Mouse (Mus musculus) cerebellum, adult 11 months (tissue): ENCODE measurements around the gene Slc22a21.
"Not testable (repeated sequence)": the region's sequence is repeated elsewhere in the genome, so short reads cannot be mapped to it uniquely, and the experiment has no call there.

ENCODE experiments used
- DNase-seq: peaks from one replicate; pipeline ENCODE4 v3.0.0; 2022

Gene Slc22a21

DNA sequence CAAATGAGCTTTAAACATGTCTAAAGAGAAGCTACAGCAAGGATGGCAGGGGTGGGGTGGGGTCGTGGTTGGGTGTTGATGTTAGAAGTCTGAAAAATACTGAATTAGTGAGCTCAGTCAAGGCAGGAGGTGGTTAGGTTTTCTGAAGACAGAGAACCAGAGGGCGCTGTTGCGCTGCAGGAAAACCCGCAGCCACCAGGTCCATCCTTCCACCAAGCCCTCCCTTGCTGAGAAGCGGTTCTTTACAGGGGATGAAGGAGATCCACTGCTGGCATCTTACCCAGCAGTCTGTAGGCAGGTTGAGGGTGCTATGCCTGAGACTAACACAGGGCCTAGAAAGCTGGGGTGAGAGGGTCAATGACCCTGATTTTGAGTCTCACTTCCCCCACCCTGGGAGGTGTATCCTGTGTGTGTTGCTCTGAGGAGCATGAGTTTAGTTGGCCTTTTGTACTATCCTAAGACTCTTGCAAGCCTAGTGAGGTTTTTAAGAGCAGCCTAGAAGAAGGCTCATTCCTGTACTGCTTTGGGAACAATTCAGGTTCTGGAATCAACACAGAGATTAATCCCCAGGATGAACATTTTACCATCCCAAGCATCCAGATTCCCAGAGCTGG, 22.1 kb upstream of the Slc22a21 start:
- peak; percentile 76 for DNase-seq

- no peak for DNase-seq
These were observed 17.5 kb upstream of the Slc22a21 start for GRCm38 (mm10) chr11:53997661-53998060.

- no peak for DNase-seq
These were observed 12.1 kb upstream of the Slc22a21 start for GRCm38 (mm10) chr11:53992264-53992663.

GRCm38 (mm10) chr11:53989232-53989631, 9.1 kb upstream of the Slc22a21 start:
- DNase-seq = no peak

GRCm38 (mm10) chr11:53988081-53988480, 7.9 kb upstream of the Slc22a21 start:
- DNase-seq = no peak

GRCm38 (mm10) chr11:53981396-53981795, 1.3 kb upstream of the Slc22a21 start:
- no peak for DNase-seq

- DNase-seq = not testable (repeated sequence)
These were observed 710 bp downstream of the Slc22a21 start for GRCm38 (mm10) chr11:53979456-53979787.

DNA sequence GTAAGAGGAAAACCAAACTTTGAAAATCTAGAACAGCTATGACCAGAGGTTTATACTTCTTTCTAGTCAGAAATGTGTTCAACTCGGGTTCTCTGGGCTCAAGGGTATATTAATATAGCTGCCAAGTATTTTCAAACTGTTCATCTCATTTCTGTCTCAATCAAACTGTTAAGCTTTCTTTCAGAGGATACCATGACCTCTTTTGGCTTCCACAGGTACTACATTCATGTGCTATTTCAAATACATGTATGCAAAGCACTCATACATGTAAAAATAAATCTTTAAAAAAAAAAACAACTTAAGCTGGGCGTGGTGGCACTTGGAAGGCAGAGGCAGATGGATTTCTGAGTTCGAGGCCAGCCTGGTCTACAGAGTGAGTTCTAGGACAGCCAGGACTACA, 2.5 kb downstream of the Slc22a21 start:
- no peak for DNase-seq

- DNase-seq = no peak
These were observed 4.6 kb downstream of the Slc22a21 start for GRCm38 (mm10) chr11:53975559-53975958.

- no peak for DNase-seq
These were observed 21.1 kb downstream of the Slc22a21 start for GRCm38 (mm10) chr11:53958984-53959383.

DNA sequence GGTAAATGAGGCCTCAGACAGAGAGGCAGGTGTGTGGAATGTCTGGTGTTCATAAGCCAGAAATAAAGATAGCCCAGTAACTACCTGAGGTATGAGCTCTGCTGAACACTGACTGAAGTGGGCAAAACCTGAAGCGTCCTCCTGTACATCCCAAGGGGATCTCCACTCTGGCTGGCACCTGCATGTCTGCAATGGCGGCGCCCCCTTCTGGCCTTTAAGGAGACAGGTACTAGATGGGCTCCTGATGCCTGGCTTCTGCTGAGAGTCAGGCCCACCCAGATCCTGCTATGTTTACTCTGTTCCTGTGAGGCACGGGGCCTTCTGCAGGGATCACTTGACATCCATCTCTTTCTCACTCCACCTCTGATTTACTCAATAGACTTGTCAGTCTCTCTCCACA, 22.0 kb downstream of the Slc22a21 start:
- not testable (repeated sequence) for DNase-seq

DNA sequence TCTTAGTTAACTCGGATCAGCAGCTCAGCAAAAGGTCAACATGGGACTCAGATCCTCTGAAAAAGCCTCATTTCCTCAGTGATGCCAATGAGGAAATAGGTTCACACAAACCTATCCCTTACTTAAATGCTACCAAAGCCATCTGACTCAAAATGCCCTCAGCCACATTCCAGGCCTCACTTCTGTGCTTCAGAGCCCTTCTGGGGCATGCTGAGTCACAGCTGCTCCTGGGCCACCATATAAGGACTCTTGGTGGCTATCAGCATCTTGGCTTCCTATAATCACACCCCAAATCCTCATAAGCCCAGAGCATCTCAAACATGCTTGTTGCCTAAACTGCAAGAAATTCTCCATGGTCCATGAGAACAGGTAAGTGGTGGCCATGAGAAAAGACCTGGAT, 23.5 kb downstream of the Slc22a21 start:
- no peak for DNase-seq

DNA sequence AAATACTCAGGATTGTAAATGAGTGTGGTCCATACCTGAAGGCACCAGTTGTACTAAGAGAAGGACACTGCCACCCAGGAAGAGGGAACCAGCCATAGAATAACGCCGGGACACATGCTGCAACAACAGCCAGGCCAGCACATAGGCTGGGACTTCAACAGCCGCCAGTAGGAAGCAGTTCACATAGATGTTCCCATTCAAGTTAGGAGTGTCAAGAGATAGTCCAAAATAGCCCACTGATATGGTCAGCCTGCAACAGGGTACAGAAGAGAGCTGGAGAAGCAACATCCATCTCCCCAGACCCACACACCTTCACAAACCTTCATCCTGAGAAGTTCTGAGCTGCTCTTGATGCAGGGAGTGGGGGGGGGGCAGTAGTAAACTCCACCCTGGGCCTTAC, 25.5 kb downstream of the Slc22a21 start:
- no peak for DNase-seq

DNA sequence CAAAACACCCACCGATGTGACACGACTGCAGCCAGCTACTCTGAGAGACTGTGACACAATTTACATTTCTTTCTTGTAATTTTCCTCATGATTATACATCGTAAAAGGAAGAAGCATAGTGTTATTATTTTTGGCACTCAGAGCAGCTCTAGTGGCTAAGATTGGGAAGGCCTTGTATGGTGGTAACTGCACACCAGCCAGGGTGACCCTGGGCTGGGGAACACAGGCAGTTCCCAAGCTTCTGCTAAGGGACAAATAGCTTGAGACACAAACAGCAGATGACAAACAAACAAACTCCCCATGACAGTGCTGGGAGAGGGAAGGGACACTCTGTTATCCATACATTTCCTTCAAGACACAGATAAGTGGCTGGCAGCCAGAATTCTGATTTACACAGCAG, 30.0 kb downstream of the Slc22a21 start:
- not testable (repeated sequence) for DNase-seq

GRCm38 (mm10) chr11:53931944-53932318, 48.2 kb downstream of the Slc22a21 start:
- not testable (repeated sequence) for DNase-seq

DNA sequence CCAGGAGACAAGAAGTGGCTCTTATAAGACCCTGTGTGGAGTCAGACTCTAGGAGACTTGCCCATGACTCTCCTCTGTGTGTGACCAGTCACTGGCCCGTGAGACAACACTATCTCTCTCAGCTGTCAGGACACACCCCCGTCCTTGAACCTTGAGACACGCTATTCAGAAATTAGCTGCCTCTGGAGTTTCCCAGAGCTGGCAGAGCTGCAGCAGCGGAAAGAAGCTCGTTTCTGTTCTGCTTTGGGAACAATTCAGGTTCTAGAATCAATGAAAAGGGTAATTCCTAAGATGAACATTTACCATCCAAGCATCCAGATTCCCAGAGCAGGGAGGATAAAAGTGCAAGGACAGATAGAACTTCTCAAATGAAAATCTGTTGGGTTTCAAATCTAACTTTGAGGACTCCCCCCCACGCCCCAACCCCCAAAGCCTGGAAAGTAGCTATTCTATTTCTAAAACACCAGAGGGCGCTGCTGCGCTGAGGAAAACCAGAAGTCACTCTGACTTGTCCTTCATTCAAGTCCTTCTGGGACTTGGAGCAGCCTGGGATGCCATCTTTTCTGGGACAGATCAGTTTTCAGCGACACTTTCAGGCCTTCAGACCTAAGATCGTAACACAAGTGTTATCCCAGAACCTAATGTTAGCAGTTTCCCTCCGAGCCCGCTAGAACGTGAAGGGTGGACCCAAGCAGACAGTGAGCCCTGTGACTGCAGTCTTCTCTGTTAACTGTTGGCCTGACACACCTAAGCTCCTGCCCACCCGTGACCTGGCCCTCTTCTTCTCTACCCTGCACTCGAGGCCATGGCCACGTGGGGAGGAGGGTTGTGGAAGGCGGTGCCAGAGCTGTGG, 48.8 kb downstream of the Slc22a21 start:
- DNase-seq = peak; percentile 53

DNA sequence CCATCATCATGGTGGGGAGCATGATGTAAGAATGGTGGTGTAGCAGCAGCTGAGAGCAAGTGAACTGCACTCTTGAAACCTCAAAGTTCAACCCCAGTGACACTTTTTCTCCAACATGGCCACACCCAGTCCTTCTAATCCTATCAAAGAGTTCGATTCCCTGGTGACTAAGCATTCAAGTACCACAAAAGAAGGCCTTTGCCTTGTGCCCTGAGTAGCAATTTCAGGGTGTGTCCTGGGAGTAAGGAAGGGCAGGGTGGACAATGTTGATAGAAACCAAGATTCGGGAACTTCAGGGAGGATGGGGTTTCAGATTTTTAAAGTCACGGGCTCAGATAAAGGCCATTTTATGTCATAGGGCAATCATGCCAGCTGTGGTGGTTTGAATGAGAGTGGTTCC, 50.4 kb downstream of the Slc22a21 start:
- DNase-seq = no peak

GRCm38 (mm10) chr11:53928585-53928984, 51.5 kb downstream of the Slc22a21 start:
- DNase-seq = no peak

DNA sequence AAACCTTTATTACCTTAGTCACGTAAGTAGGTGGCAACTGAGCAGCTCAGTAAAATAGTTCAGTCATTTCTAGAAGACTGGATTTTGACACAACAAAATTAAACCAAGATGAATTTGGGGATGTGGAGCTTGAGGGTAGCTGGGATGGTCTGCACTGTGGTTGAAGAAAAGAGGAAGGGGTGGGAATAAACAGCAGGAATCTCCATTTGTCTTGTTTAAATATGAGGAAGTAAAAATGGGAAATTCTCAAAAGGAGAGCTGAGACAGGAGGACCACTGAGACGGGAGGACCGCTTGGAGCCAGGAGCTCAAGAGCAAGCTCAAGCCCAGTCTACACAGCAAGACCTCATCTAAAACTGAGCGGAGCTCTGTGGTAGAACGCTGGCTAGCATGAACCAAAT, 53.8 kb downstream of the Slc22a21 start:
- no peak for DNase-seq

DNA sequence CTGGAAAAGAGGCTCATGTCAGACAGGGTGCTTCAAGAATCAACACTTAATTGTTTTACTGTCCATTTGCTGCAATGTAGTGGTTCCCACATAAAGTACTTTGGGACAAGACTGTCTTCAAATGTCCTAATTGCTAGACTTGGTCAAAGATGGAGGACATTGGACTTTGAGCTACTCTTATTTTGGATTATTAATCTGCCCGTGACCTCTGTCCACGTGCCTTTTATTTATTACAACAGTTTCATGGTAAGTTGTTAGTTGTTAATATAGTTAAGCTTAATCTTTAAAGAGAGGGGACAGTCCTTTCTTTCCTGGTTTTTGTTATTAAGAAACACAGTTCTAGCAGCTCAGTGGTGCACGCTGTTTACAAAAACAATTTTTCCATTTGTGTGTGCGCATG, 61.3 kb downstream of the Slc22a21 start:
- no peak for DNase-seq

GRCm38 (mm10) chr11:53911011-53911410, 69.1 kb downstream of the Slc22a21 start:
- DNase-seq = no peak

DNA sequence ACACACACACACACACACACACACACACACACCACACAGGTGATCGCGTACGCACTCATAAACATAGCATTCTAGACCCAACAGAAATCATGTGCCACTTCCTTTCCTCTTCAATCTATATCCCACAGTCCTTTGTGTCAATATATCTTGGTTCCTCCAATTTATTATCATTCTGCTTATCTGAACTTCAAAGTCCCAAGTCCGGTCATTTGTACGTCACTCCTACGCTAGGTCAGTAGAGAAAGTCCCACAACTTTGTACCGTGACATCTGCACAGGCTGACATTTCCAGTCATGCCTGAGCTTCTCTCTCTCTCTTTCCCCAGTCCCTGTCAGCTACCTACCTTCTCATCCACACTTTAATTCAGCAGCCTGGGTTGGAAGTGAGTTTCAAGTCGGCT, 71.4 kb downstream of the Slc22a21 start:
- no peak for DNase-seq

DNA sequence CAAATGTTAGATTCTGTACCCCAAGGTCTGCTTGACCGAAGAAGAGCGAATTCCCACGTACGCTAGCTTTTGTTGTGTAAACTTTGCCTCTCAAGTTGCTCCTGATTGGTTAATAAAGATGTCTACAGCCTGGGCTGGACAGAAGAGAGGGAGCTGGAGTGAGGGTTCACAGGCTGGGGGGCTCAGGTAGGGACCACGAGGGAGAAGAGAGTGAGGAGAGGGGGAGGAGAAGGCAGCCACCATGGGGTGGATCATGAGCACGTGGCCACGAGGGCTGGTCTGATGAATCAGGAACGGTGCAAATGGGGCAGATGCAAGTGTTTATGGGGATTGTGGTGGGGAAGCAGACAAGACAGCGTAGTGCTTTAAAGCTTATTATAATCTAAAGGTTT, 75.6 kb downstream of the Slc22a21 start:
- DNase-seq = no peak

DNA sequence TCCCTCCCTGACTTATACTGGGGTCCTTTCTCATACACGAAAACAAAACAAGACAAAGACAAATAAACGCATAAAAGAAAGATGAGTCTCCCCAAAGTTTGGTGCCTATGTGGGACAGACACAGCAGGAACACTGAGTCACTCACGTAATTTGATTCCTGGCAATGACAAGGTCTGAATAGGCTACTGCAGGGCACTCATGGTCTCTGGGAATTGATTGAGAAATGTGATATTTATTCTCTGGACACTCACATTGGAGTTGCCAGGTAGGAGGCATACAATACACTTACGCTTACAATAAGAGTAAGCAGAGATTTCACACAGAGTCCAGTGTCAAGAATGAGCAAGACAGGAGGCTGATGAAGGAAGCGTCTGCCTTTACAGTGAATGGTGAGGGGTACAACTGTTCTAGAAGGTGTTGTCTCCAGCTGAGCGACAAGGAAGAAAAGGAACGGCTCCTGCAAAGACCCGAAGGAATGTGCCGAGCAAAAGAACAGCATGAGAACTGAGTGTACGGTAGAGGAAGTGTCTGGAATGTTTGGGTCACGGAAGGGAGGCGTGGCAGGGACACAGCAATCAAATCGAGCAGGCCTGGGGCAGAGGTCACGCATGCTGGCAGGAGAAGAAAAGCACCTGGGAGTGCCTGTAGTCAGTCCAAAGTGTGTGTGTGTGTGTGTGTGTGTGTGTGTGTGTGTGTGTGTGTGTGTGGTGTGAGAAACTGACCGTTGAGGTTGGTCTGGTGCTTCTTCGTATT, 76.2 kb downstream of the Slc22a21 start:
- DNase-seq = no peak
